Mouse (Mus musculus): ENCODE measurements around the gene Nmt1.

DNA sequence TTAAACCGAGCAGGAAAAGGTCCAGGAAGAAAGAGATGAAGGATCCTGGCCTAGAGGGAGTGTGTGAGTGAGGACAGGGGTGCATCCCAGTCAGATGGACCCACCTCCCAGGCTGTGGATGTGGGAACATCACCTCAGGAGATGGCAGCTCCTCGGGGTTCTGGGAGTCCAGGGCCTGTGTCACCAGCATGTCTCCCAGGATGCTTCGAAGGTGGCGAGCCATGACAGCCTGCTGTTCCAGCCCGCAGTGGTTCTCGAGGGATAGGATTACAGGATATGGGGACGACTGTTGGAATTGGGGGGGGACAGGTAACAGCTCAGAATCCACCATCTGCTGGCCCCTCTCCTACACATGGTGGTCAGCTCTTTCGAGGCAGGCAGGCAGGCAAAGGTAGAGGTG is 48.6 kb downstream of the Nmt1 start:
- TF ChIP-seq CTCF (IDR thresholded peaks at IDR 0.05): no peak
- no peak for TF ChIP-seq EP300 (IDR thresholded peaks at IDR 0.05)
